Comparison of ENCODE assay signal across 26 mouse cellular contexts in genomic region chr6:113473715-113474114, GRCm38 (mm10). TPM values are rescaled to one million over a fixed set of nuclear protein-coding genes. Genes with fewer than 3 reads are reported as not detected.
"Had no signal": no experiment of that assay in that cellular context is flagged by ENCODE, and none has a peak within 500 bp of the region (broad histone marks: within the 10 kb centered on the region; RNA-seq: fewer than 3 reads in every experiment).

No protein-coding gene starts in this region.

- H3K36me3 ChIP-seq: heart, embryonic 13.5 days; heart, embryonic 15.5 days; hindbrain, embryonic 13.5 days; hindbrain, embryonic 15.5 days; kidney, embryonic 15.5 days; limb, embryonic 10.5 days; limb, embryonic 12.5 days had no signal

- H3K27ac ChIP-seq: heart, adult 2 months; heart, embryonic 13.5 days; heart, embryonic 15.5 days; hindbrain, embryonic 13.5 days; hindbrain, embryonic 15.5 days; hindbrain, postnatal 0 days; kidney, embryonic 15.5 days; kidney, postnatal 0 days; layer of hippocampus, adult 2 months; left cerebral cortex, adult 2 months; limb, embryonic 10.5 days; limb, embryonic 12.5 days had no signal

- H3K4me3 ChIP-seq: heart, adult 2 months; heart, embryonic 13.5 days; heart, embryonic 15.5 days; hindbrain, embryonic 13.5 days; hindbrain, embryonic 15.5 days; kidney, embryonic 15.5 days; layer of hippocampus, adult 2 months; left cerebral cortex, adult 2 months; limb, embryonic 10.5 days; limb, embryonic 12.5 days had no signal

- H3K9me3 ChIP-seq: heart, embryonic 13.5 days; heart, embryonic 15.5 days; hindbrain, embryonic 13.5 days; hindbrain, embryonic 15.5 days; kidney, embryonic 15.5 days; limb, embryonic 10.5 days; limb, embryonic 12.5 days had no signal

- DNase-seq: gastrocnemius, postnatal 14 days; gastrocnemius, postnatal 36 days; heart, adult 2 months; heart, postnatal 14 days; heart, postnatal 36 days; kidney, adult 11 months; kidney, adult 2 months; kidney, adult 9 months; kidney, postnatal 14 days; kidney, postnatal 36 days; liver had no signal

- ATAC-seq: hindbrain, postnatal 0 days had no signal

- H3K4me2 ChIP-seq: heart, embryonic 11.5 days; heart, embryonic 13.5 days; heart, embryonic 15.5 days; hindbrain, embryonic 13.5 days; hindbrain, embryonic 15.5 days; kidney, embryonic 15.5 days; limb, embryonic 12.5 days had no signal

- H3K9ac ChIP-seq: heart, embryonic 13.5 days; heart, embryonic 15.5 days; hindbrain, embryonic 13.5 days; hindbrain, embryonic 15.5 days; kidney, embryonic 15.5 days; limb, embryonic 12.5 days had no signal

RNA-seq across cellular contexts. Expression of gene Prrt3, which starts 28.0 kb away (rescaled TPM):
- total RNA-seq: gastrocnemius, adult 8-10 months; gastrocnemius, postnatal 36 days; heart, adult 2 months; heart, postnatal 14 days; heart, postnatal 36 days; hematopoietic stem cell, adult 5-6 weeks had no signal
- polyA plus RNA-seq: gonadal fat pad, adult 2 months; heart, adult 2 months had no signal
